Mouse (Mus musculus) bone marrow macrophage, adult 2 months (primary cell): ENCODE results near the gene Havcr1.

Source experiments
- CTCF ChIP-seq: IDR thresholded peaks from 2 replicates; pipeline ENCODE4 v1.5.1; 2012; ENCODE audit warnings: low read depth, mild to moderate bottlenecking, low read length, moderate library complexity
- POLR2A ChIP-seq: IDR thresholded peaks from 2 replicates; pipeline ENCODE4 v1.6.1; 2012; ENCODE audit warnings: mild to moderate bottlenecking, low read depth, low read length, borderline replicate concordance

DNA sequence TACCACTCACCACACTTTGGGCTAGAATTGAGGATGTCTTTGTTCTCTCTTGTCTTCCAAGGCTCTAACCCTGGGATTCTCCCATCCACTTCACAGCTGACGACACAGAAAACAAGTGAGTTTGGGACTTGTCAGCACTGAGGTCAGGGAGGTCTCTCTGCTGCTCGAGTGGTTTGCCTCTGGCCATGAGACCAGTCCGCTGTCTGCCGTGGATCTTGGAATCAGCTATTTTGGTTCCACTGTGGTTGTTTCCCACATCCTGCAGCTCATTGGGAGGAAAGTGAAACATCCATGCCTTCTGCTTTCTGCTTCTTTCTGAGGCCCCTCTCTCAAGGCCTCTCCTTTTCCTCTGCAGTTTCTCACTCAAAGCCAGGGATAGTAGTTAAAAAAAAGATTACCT, 85.0 kb downstream of the Havcr1 start:
- TF ChIP-seq CTCF: no peak
- no peak for TF ChIP-seq POLR2A
